Mouse (Mus musculus) hindbrain, embryonic 13.5 days (tissue): ENCODE data around the gene Carmil1. TPM values are rescaled to one million over a fixed set of nuclear protein-coding genes. Genes with fewer than 3 reads are reported as not detected.

Experiments
- ATAC-seq: fragments of 200-750 bp; cut with Nextera tagmentation; 2 replicates; pipeline ENCODE4 v1.8.0; 2017; ENCODE audit warnings: moderate TSS enrichment; ENCODE audit not compliant: low FRiP score
- H3K27ac ChIP-seq: fragments of 300-500 bp; sonication (generic); 2 replicates; pipeline ENCODE4 v1.5.1; 2015; ENCODE audit warnings: inconsistent platforms, mild to moderate bottlenecking, moderate library complexity
- H3K27me3 ChIP-seq: fragments of 300-500 bp; sonication (generic); 2 replicates; pipeline ENCODE4 v1.6.1; 2015; ENCODE audit warnings: mild to moderate bottlenecking, inconsistent platforms
- H3K36me3 ChIP-seq: fragments of 300-500 bp; sonication (generic); 2 replicates; pipeline ENCODE4 v1.6.1; 2015; ENCODE audit warnings: mild to moderate bottlenecking, inconsistent platforms
- H3K4me1 ChIP-seq: fragments of 300-500 bp; sonication (generic); replicated peaks from 2 replicates; pipeline ENCODE4 v1.6.1; 2015; ENCODE audit warnings: inconsistent platforms
- H3K4me2 ChIP-seq: fragments of 300-500 bp; sonication (generic); 2 replicates; pipeline ENCODE4 v1.6.1; 2015; ENCODE audit warnings: inconsistent platforms, mild to moderate bottlenecking, moderate library complexity
- H3K4me3 ChIP-seq: fragments of 300-500 bp; sonication (generic); 2 replicates; pipeline ENCODE4 v1.5.1; 2015; ENCODE audit warnings: mild to moderate bottlenecking, inconsistent platforms
- H3K9ac ChIP-seq: fragments of 300-500 bp; sonication (generic); 2 replicates; pipeline ENCODE4 v1.6.1; 2015; ENCODE audit warnings: mild to moderate bottlenecking, inconsistent platforms
- H3K9me3 ChIP-seq: fragments of 300-500 bp; sonication (generic); 2 replicates; pipeline ENCODE4 v1.6.1; 2016; ENCODE audit warnings: inconsistent platforms
- WGBS: fragments of 180-500 bp; shearing (Covaris S2); methylation state at CpG from one replicate; pipeline ENCODE4 v1.1.7; 2015; 5-methylcytosine and 5-hydroxymethylcytosine counted together
- polyA plus RNA-seq: library from polyadenylated mRNA; unstranded; fragments of >200 nt; fragmentation: Nextera tagmentation; extraction: Ambion mirVana; gene quantifications from 2 replicates; pipeline ENCODE4 v1.2.1, GENCODE M21; 2015

The Carmil1 gene
- polyA plus RNA-seq, 1 experiment from 2014 or later, result 28.7 TPM

GRCm38 (mm10) chr13:24287381-24287780 is 6.8 kb upstream of the Carmil1 start:
- no peak for ATAC-seq
- Histone ChIP-seq H3K4me3 (no peak overlapping the region), H3K4me2 (no peak overlapping the region), H3K27ac (no peak overlapping the region), H3K9me3 (no peaks in the 10 kb centered on the region), H3K9ac (no peak overlapping the region), H3K36me3 (no peaks in the 10 kb centered on the region), H3K27me3 (no peaks in the 10 kb centered on the region), H3K4me1 (no peaks in the 10 kb centered on the region)
- 94% methylated on average over 2 of the region's 2 CpGs for WGBS

- ATAC-seq, result peak; percentile 2; the same call in 1 of the 2 replicates
- WGBS, result under 1% methylated on average over 21 of the region's 21 CpGs
- peak overlapping the region; percentile 96; the same call in 1 of the 2 replicates for H3K27ac ChIP-seq
These were observed 695 bp downstream of the Carmil1 start for GRCm38 (mm10) chr13:24279762-24280438.

GRCm38 (mm10) chr13:24279407-24279761 is 1.2 kb downstream of the Carmil1 start:
- Histone ChIP-seq H3K4me3 (peak overlapping the region; percentile 70), H3K9me3 (no peaks in the 10 kb centered on the region), H3K4me1 (peaks cover 28% of the 10 kb centered on the region), H3K27me3 (0 out of 2 replicates have a peak, but pooled peaks cover 6% of the 10 kb centered on the region), H3K9ac (peak overlapping the region; percentile 90), H3K36me3 (no peaks in the 10 kb centered on the region), H3K4me2 (peak overlapping the region; percentile 90), H3K27ac (no peak overlapping the region)
- 56% methylated on average over 11 of the region's 11 CpGs for WGBS
- no peak for ATAC-seq

More at GRCm38 (mm10) chr13:24279762-24280438, 695 bp downstream of the Carmil1 start:
- Histone ChIP-seq H3K4me1 (peaks cover 28% of the 10 kb centered on the region), H3K4me3 (peak overlapping the region; percentile 70), H3K36me3 (no peaks in the 10 kb centered on the region), H3K4me2 (peak overlapping the region; percentile 90), H3K9me3 (no peaks in the 10 kb centered on the region), H3K27me3 (0 out of 2 replicates have a peak, but pooled peaks cover 6% of the 10 kb centered on the region), H3K9ac (peak overlapping the region; percentile 90)

- H3K9me3 ChIP-seq, result no peaks in the 10 kb centered on the region
- H3K27me3 ChIP-seq, result no peaks in the 10 kb centered on the region
- WGBS, result 79% methylated on average over 4 of the region's 4 CpGs
- H3K4me2 ChIP-seq, result no peak overlapping the region
- peaks cover 5% of the 10 kb centered on the region for H3K4me1 ChIP-seq
- H3K27ac ChIP-seq, result no peak overlapping the region
- no peak overlapping the region for H3K9ac ChIP-seq
- ATAC-seq, result no peak
- H3K36me3 ChIP-seq, result no peaks in the 10 kb centered on the region
- H3K4me3 ChIP-seq, result no peak overlapping the region
These were observed 7.7 kb downstream of the Carmil1 start for GRCm38 (mm10) chr13:24272740-24273377.

- 0 out of 2 replicates have a peak overlapping the region, but pooled peaks have one; percentile 70 for H3K27ac ChIP-seq
- H3K4me1 ChIP-seq, result peaks cover 5% of the 10 kb centered on the region; the same call in 1 of the 2 replicates
- no peaks in the 10 kb centered on the region for H3K27me3 ChIP-seq
- H3K4me3 ChIP-seq, result no peak overlapping the region
- H3K4me2 ChIP-seq, result no peak overlapping the region
- WGBS, result 82% methylated on average over 3 of the region's 3 CpGs
- no peak overlapping the region for H3K9ac ChIP-seq
- no peaks in the 10 kb centered on the region for H3K9me3 ChIP-seq
- H3K36me3 ChIP-seq, result no peaks in the 10 kb centered on the region
- no peak for ATAC-seq
These were observed 11.5 kb downstream of the Carmil1 start for GRCm38 (mm10) chr13:24269100-24269465.

- H3K36me3 ChIP-seq, result no peaks in the 10 kb centered on the region
- ATAC-seq, result no peak
- no peak overlapping the region for H3K4me3 ChIP-seq
- H3K4me1 ChIP-seq, result peaks cover 5% of the 10 kb centered on the region; the same call in 1 of the 2 replicates
- H3K27me3 ChIP-seq, result no peaks in the 10 kb centered on the region
- H3K4me2 ChIP-seq, result no peak overlapping the region
- no peaks in the 10 kb centered on the region for H3K9me3 ChIP-seq
- H3K9ac ChIP-seq, result no peak overlapping the region
- peak overlapping the region; percentile 70; the same call in 1 of the 2 replicates for H3K27ac ChIP-seq
- 72% methylated on average over 14 of the region's 14 CpGs for WGBS
These were observed 12.1 kb downstream of the Carmil1 start for GRCm38 (mm10) chr13:24268355-24269099.

- H3K36me3 ChIP-seq, result no peaks in the 10 kb centered on the region
- no peak for ATAC-seq
- no peak overlapping the region for H3K27ac ChIP-seq
- H3K4me1 ChIP-seq, result peaks cover 5% of the 10 kb centered on the region; the same call in 1 of the 2 replicates
- no peak overlapping the region for H3K9ac ChIP-seq
- H3K4me3 ChIP-seq, result no peak overlapping the region
- no peaks in the 10 kb centered on the region for H3K9me3 ChIP-seq
- no peak overlapping the region for H3K4me2 ChIP-seq
- WGBS, result 93% methylated on average over 5 of the region's 5 CpGs
- no peaks in the 10 kb centered on the region for H3K27me3 ChIP-seq
These were observed 15.8 kb downstream of the Carmil1 start for GRCm38 (mm10) chr13:24264760-24265159.

GRCm38 (mm10) chr13:24263560-24263959 is 17.0 kb downstream of the Carmil1 start:
- Histone ChIP-seq H3K4me1 (peaks cover 4% of the 10 kb centered on the region; the same call in 1 of the 2 replicates), H3K27ac (no peak overlapping the region), H3K36me3 (no peaks in the 10 kb centered on the region), H3K4me3 (no peak overlapping the region), H3K9me3 (no peaks in the 10 kb centered on the region), H3K9ac (no peak overlapping the region), H3K4me2 (no peak overlapping the region), H3K27me3 (no peaks in the 10 kb centered on the region)
- ATAC-seq, result no peak
- 81% methylated on average over 4 of the region's 4 CpGs for WGBS

GRCm38 (mm10) chr13:24260751-24261591 is 19.6 kb downstream of the Carmil1 start:
- H3K36me3 ChIP-seq, result no peaks in the 10 kb centered on the region
- no peak overlapping the region for H3K9ac ChIP-seq
- no peak for ATAC-seq
- H3K27me3 ChIP-seq, result no peaks in the 10 kb centered on the region
- H3K9me3 ChIP-seq, result no peaks in the 10 kb centered on the region
- 81% methylated on average over 10 of the region's 10 CpGs for WGBS
- H3K4me2 ChIP-seq, result no peak overlapping the region
- no peak overlapping the region for H3K27ac ChIP-seq
- H3K4me3 ChIP-seq, result no peak overlapping the region
- H3K4me1 ChIP-seq, result no peaks in the 10 kb centered on the region

GRCm38 (mm10) chr13:24257809-24258208 is 22.8 kb downstream of the Carmil1 start:
- no peaks in the 10 kb centered on the region for H3K27me3 ChIP-seq
- no peak overlapping the region for H3K4me3 ChIP-seq
- WGBS, result 93% methylated on average over 6 of the region's 6 CpGs
- no peak overlapping the region for H3K4me2 ChIP-seq
- H3K9me3 ChIP-seq, result no peaks in the 10 kb centered on the region
- H3K27ac ChIP-seq, result no peak overlapping the region
- ATAC-seq, result no peak
- no peaks in the 10 kb centered on the region for H3K36me3 ChIP-seq
- no peak overlapping the region for H3K9ac ChIP-seq
- H3K4me1 ChIP-seq, result no peaks in the 10 kb centered on the region

- Histone ChIP-seq H3K27me3 (no peaks in the 10 kb centered on the region), H3K9me3 (no peaks in the 10 kb centered on the region), H3K4me1 (no peaks in the 10 kb centered on the region), H3K4me2 (no peak overlapping the region), H3K4me3 (no peak overlapping the region), H3K36me3 (no peaks in the 10 kb centered on the region), H3K27ac (no peak overlapping the region), H3K9ac (no peak overlapping the region)
- no peak for ATAC-seq
- 24% methylated on average over 2 of the region's 2 CpGs for WGBS
These were observed 26.6 kb downstream of the Carmil1 start for GRCm38 (mm10) chr13:24253989-24254388.
